ENCODE assay signal across 29 mouse cellular contexts in genomic region chr2:127850371-127850770, GRCm38 (mm10). TPM values are rescaled to one million over a fixed set of nuclear protein-coding genes. Genes with fewer than 3 reads are reported as not detected.
A peak's percentile ranks its signal among the peaks of the same experiment; 100 is the strongest.
DNase-seq lines count a peak whose midpoint lies in the region; ATAC-seq and TF ChIP-seq lines count a peak whose summit lies in the region.
"Had no signal": no experiment of that assay in that cellular context is flagged by ENCODE, and none has a peak within 500 bp of the region (broad histone marks: within the 10 kb centered on the region; RNA-seq: fewer than 3 reads in every experiment).

No protein-coding gene starts in this region.

- no peaks in the 10 kb centered on the region for H3K36me3 ChIP-seq in heart, embryonic 10.5 days
- H3K36me3 ChIP-seq in intestine, postnatal 0 days (ENCODE audit: control insufficient read depth, insufficient read depth): no peaks in the 10 kb centered on the region
- H3K36me3 ChIP-seq: forebrain, embryonic 12.5 days; heart, embryonic 12.5 days; lung, embryonic 15.5 days; midbrain, embryonic 12.5 days; neural tube, embryonic 13.5 days; stomach, embryonic 15.5 days had no signal

- no peaks in the 10 kb centered on the region; the same call in 1 of the 2 replicates for H3K4me1 ChIP-seq in heart, embryonic 10.5 days
- no peaks in the 10 kb centered on the region for H3K4me1 ChIP-seq in intestine, postnatal 0 days (replicated peaks; ENCODE audit: control insufficient read depth, insufficient read depth, low read length)
- H3K4me1 ChIP-seq: forebrain, embryonic 12.5 days; midbrain, embryonic 12.5 days; neural tube, embryonic 13.5 days had no signal

- TF ChIP-seq CTCF in intestine, postnatal 0 days (IDR thresholded peaks at IDR 0.05; ENCODE audit: low read depth): no peak

- H3K9me3 ChIP-seq in heart, embryonic 10.5 days: no peaks in the 10 kb centered on the region
- H3K9me3 ChIP-seq in intestine, postnatal 0 days (ENCODE audit: control insufficient read depth): no peaks in the 10 kb centered on the region
- H3K9me3 ChIP-seq: forebrain, embryonic 12.5 days; heart, embryonic 12.5 days; lung, embryonic 15.5 days; megakaryocyte, embryonic 14.5 days; midbrain, embryonic 12.5 days; neural tube, embryonic 13.5 days; stomach, embryonic 15.5 days had no signal

- H3K4me2 ChIP-seq in intestine, postnatal 0 days (replicated peaks; ENCODE audit: low read depth): no peak overlapping the region
- H3K4me2 ChIP-seq: forebrain, embryonic 12.5 days; heart, embryonic 12.5 days; lung, embryonic 15.5 days; midbrain, embryonic 12.5 days; neural tube, embryonic 13.5 days; stomach, embryonic 15.5 days had no signal

- no peak overlapping the region for H3K9ac ChIP-seq in intestine, postnatal 0 days (ENCODE audit: low read depth, low read length)
- H3K9ac ChIP-seq: forebrain, embryonic 12.5 days; heart, embryonic 12.5 days; liver, embryonic 14.5 days; lung, embryonic 15.5 days; midbrain, embryonic 12.5 days; neural tube, embryonic 13.5 days; stomach, embryonic 15.5 days had no signal

- no peak overlapping the region for H3K4me3 ChIP-seq in heart, embryonic 10.5 days
- no peak overlapping the region for H3K4me3 ChIP-seq in intestine, postnatal 0 days (ENCODE audit: low read depth, low read length)
- H3K4me3 ChIP-seq: forebrain, embryonic 12.5 days; heart, embryonic 12.5 days; lung, embryonic 15.5 days; megakaryocyte, embryonic 14.5 days; midbrain, embryonic 12.5 days; neural tube, embryonic 13.5 days; stomach, embryonic 15.5 days had no signal

- intact Hi-C loops in left cerebral cortex, postnatal 4 days (cut with DNase I): no loop called here

- H3K27ac ChIP-seq in heart, embryonic 10.5 days: no peak overlapping the region
- no peak overlapping the region for H3K27ac ChIP-seq in intestine, postnatal 0 days (ENCODE audit: low read depth, low read length)
- H3K27ac ChIP-seq: forebrain, embryonic 12.5 days; kidney, postnatal 0 days; liver, embryonic 14.5 days; midbrain, embryonic 12.5 days; neural tube, embryonic 13.5 days; stomach, embryonic 15.5 days had no signal

- WGBS in heart, embryonic 10.5 days: 75% methylated on average over 2 of the region's 2 CpGs
- 68% methylated on average over 2 of the region's 2 CpGs for WGBS in intestine, postnatal 0 days

- H3K27me3 ChIP-seq in heart, embryonic 10.5 days (ENCODE audit: insufficient read depth, poor library complexity, severe bottlenecking): peaks cover 6% of the 10 kb centered on the region; the same call in 1 of the 2 replicates
- no peaks in the 10 kb centered on the region for H3K27me3 ChIP-seq in intestine, postnatal 0 days (replicated peaks; ENCODE audit: control insufficient read depth, insufficient read depth, low read length)
- H3K27me3 ChIP-seq: forebrain, embryonic 12.5 days; midbrain, embryonic 12.5 days; neural tube, embryonic 13.5 days; stomach, embryonic 15.5 days had no signal

- peak; percentile 89 for DNase-seq in heart, adult 11 months
- DNase-seq in heart, embryonic 10.5 days (ENCODE audit: low spot score): no peak
- DNase-seq in 3134 (ENCODE audit: extremely low read depth, insufficient read length, low spot score): peak; percentile 8
- DNase-seq in NIH3T3 (ENCODE audit: low read depth): peak; percentile 35
- DNase-seq in lung, postnatal 25 days (ENCODE audit: low spot score): peak; percentile 47
- DNase-seq in left cerebral cortex, postnatal 4 days: no peak
- DNase-seq in kidney, adult 8-10 months: no peak
- DNase-seq: adrenal gland, postnatal 14 days; cerebellum, adult 11-12 months; cerebellum, adult 9-11 months; gastrocnemius, postnatal 14 days; kidney, adult 2 months; kidney, postnatal 4 days; layer of hippocampus, postnatal 36 days; liver; thymus, postnatal 14 days had no signal

- no peak for ATAC-seq in intestine, postnatal 0 days
- ATAC-seq: hindbrain, embryonic 16.5 days had no signal

RNA-seq across cellular contexts. Expression of gene Acoxl, which starts 11.7 kb away (rescaled TPM):
- polyA plus RNA-seq in heart, embryonic 10.5 days (2016; fragmentation: Nextera tagmentation; extraction: Ambion mirVana): 0.39 and 0.51 TPM in 2 replicates
- polyA plus RNA-seq in intestine, postnatal 0 days (2015; fragmentation: Nextera tagmentation; extraction: Ambion mirVana): 0.13 and 0.25 TPM in 2 replicates
- not detected for total RNA-seq in left cerebral cortex, postnatal 4 days (2021)
- total RNA-seq: granulocyte monocyte progenitor cell, adult 5-6 weeks; layer of hippocampus, postnatal 36 days had no signal
- polyA plus RNA-seq: cortical plate, adult 2 months; kidney, adult 2 months; liver, embryonic 14.5 days; midbrain, embryonic 12.5 days had no signal

RNA-seq across cellular contexts. Expression of gene Bub1, which starts 18.7 kb away (rescaled TPM):
- 61.8 and 71.3 TPM in 2 replicates for polyA plus RNA-seq in heart, embryonic 10.5 days (2016; fragmentation: Nextera tagmentation; extraction: Ambion mirVana)
- 5.1 and 6.3 TPM in 2 replicates for polyA plus RNA-seq in intestine, postnatal 0 days (2015; fragmentation: Nextera tagmentation; extraction: Ambion mirVana)
- 1 to 10 TPM; 3.9 to 5.5 TPM for total RNA-seq in left cerebral cortex, postnatal 4 days (2021)

RNA-seq across cellular contexts. Expression of gene Mtln, which starts 58.1 kb away (rescaled TPM):
- 33.8 and 35.4 TPM in 2 replicates for polyA plus RNA-seq in heart, embryonic 10.5 days (2016; fragmentation: Nextera tagmentation; extraction: Ambion mirVana)
- polyA plus RNA-seq in intestine, postnatal 0 days (2015; fragmentation: Nextera tagmentation; extraction: Ambion mirVana): 50.0 and 50.6 TPM in 2 replicates
- 10 to 100 TPM; 25.2 to 27.6 TPM for total RNA-seq in left cerebral cortex, postnatal 4 days (2021)

Comparison
In these comparisons a context has a peak if more than half of its experiments do, and no peak if none do; other contexts are left out.
1. DNase-seq: peak in heart, adult 11 months (single experiment), 3134 (single experiment), NIH3T3 (single experiment) and lung, postnatal 25 days (single experiment); none in heart, embryonic 10.5 days (single experiment), left cerebral cortex, postnatal 4 days (single experiment) and kidney, adult 8-10 months (0 of 2).